Mouse (Mus musculus): ENCODE data around the gene Slc24a3.
A peak's percentile ranks its signal among the peaks of the same experiment; 100 is the strongest.

The Slc24a3 gene

DNA sequence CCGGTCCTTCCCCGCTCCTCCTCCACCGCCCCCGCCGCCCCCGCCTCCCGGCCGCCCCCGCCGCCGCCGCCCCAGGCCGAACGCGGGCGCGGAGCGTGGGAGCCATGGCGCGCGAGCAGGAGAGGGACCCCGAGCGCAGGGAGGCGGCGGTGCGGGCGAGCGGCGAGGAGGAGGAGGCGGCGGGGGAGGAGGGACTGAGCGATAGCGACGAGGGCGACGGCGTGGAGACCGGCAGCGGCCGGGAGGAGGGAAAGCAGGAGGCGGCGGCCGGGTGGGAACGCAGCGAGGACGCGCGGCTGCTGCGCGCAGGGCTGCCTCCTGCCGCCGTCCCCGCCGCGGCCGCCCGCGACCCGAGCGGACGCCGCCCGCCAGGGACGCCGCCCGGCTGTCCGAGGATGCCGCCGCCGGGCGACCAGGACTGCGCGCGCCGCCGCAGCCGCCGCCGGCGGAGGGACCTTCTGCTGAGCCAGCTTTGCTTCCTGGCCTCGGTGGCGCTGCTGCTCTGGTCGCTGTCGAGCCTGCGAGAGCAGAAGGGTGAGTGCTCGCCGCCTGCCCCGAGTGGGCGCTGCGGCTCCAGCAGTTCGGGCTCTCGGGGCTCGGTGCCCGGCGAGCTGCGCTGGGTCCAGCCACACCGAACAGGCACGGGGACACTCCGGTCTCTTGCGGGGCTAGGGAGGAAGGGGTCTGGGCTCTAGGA, at the start of gene Slc24a3:
Slc24a3 (plus strand) TSS at position 91 of the 697 bp plus-strand sequence.
- peak; percentile 81 for DNase-seq (ENCODE audit: low spot score)

DNA sequence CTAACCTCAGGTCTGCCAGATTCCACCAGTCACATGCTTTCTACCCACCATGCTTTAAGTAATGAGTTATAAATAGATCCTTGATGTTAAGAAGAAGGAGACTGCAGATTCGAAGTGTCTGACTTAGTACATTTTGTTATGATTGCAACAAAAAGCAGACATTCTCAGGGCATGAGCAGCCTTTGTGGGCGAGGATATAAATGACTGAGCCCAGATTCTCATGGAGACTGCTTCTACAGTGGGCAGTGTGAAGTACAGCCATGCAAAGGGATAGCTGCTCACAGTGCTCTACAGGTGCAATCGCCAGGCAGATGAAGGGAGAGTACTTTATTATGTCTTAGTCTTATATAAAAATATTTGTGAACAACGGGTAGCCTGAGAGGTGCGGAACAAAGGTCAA, 49.8 kb upstream of the Slc24a3 start:
- DNase-seq (ENCODE audit: low spot score): no peak

DNA sequence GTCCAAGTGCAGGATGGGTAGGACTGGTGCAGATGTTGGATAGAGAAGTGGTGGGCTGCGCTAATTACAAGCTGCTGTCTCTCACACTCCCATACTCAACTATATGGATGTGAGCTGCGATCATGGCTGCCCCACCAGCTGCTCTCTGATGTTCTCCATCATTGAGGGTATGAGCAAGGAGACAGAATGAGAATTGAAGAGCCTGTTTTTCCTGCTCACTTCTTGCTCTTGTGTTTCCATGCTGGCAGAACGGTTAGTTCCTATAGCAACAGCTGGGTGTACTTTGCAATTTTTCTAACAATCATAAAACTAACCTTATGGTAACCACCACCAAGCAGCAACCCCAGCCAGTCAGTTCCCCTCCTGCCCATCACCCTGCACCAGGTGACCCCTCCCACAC, 39.8 kb upstream of the Slc24a3 start:
- DNase-seq (ENCODE audit: low spot score): no peak

DNA sequence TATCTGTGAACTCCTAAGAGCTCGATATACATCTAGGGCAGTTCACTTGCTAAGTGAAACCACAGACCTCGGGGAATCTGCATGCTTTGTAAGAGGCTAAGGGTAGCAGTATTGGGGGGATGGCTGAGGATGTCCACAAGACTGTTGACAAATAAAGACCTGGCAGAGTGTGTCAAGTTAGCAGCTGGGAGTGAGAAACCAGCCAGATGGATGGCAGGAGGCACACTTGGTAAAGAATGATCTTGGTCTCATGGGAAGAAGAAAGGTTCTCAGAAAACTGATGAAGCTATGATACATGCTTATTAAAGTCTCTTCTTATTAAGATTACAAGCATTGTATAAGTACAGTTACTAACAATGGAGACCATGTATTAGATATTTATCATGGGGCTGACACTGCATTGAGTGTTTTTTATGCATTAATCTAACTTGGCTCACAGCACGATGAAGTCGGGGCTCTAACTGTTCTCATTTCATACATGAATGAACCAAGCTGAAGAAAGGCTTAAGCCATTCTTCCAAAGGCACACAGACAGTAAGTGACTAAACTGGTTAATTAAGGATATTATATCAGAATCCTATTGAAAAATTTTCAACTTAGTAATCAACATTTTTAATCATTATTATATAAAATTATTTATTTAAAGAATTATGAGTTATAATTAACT, 30.8 kb upstream of the Slc24a3 start:
- no peak for DNase-seq (ENCODE audit: low spot score)

DNA sequence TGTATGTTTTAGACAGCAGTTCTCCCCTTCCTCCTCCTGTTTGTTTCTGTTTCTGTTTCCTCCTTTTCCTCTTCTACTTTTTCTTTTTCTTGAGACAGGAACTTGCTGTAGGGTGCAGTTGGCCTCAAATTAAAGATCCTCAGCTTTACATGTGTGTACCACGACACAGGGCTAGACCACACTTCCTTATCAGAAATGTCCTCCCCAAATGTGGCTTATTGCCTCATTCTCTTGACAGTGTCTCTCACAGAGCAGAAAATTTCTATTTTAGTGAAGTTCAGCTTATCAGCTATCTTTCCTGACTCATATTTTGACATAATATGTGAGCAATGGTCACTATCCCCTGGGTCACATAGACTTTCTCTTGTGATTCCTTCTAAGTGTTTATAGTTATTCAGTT, 17.1 kb upstream of the Slc24a3 start:
- DNase-seq (ENCODE audit: low spot score): no peak

DNA sequence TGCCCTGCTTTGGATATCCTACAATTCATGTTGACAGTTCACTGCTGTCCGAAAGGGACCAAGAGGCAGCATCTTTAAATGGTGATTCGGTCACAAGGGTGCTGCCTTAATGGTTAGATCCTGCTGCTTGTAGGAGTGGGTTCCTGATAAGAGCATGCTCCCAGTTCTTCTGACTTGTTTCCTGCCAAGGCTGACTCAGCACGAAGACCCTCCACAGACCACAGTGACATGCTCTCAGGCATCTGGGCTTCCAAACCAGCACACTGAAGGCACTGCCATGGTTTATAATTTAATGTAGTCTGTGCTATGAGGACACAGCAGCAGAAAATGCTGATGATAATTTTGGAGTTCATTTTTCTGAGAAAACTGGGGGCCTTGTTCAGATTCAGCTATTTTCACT, 16.7 kb upstream of the Slc24a3 start:
- DNase-seq (ENCODE audit: low spot score): no peak

DNA sequence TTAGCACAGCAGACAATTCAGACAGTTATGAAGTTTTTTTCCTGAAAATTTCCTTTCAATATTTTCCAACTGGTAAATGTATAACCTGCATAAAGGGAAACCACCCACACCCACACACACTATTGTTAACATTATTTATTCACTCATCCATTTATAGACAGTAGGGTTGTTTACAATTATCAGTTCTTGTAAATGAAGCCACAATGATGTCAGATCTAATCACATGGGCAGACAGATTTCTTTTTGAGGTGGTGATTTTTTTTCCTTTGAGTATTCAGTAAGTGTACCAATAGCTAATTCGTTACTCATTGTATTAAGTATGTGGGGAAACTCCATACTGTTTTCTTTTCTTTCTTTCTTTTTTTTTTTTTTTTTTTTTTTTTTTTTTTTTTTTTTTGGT, 15.3 kb upstream of the Slc24a3 start:
- DNase-seq (ENCODE audit: low spot score): no peak

DNA sequence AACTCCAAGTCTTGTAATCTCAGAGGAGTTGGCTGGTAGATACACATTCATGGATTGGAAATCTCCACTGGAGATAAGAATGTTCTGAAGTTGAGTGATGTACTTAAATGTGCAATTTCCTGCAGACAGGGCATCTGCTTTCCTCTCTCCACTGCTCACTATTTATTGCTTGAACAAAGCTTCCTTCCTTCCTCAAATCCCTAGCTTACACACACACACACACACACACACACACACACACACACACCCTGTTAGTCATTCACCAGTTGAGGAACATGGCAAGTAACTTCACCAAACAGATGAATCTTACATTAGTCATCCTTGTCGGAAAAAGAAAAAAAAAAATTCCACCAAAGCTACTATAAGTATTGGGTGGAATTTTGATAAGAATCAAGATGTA, 8.6 kb upstream of the Slc24a3 start:
- no peak for DNase-seq (ENCODE audit: low spot score)

DNA sequence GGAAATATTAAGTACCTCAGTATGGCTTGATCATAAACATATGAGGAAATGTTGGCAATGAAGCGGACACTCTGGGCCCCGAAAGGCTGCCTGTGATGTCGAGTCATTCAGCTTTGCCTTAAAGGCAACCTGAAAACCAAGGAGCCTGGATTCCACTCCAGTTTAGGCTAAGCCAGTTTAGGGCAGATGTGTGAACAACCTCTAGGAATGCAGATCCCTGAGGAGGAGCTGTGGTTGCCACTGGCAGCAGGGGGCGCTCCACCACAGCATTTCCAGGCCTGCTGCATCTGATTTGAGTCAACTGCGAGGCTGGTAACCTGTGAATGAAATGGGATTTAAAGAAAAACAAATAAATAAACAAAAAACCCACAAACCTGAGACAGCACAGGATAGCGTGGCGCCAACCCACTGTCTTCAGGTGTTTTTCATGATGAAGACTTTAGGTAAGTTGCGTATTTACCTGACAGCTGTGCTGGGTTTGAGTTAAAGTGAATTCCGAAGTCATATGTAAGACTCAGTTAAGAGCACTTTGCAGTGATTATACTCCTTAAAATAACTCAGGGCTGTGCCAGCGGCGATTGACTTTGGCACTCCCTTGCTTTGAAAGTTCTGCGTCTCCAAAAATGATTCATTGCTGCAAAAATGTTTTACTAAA, 6.4 kb upstream of the Slc24a3 start:
- peak; percentile 85 for DNase-seq (ENCODE audit: low spot score)

DNA sequence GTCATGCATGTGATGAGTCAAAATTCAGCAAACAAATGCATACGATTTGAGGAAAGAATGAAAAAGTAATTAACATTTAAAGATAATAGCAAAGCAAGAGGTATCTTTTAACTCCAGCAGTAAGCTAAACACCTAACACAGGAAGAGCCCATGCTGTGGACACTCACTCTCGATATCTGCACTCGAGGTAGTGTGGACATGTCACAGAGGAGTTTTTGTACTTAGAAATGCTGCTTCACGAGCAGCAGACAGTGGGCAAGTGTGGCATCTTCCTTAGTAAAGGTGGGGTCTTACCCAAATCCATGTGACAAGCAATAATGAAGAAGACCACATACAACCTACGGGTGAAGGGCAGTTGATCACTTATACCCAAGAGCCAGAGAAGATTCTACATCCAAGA, 3.5 kb upstream of the Slc24a3 start:
- DNase-seq (ENCODE audit: low spot score): no peak

DNA sequence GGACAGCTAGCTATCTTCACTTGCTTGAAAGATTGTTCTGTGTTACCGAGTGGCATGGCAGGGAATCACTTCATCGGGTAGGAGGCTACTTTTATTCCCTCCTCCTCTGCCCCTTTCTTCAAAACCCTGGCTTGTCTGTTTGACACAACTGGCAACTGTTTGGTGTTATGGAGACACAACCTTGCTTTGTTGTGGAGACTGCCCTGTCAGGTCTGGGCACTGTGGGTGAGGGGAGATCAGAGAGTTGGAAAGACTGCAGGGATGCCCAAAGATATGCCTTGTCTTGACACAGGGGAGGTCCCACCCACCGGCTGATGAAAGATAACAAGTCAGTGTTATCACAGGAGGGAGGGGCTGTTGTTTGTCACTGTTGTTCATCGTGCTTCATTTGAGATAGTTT, 3.0 kb upstream of the Slc24a3 start:
- DNase-seq (ENCODE audit: low spot score): no peak

DNA sequence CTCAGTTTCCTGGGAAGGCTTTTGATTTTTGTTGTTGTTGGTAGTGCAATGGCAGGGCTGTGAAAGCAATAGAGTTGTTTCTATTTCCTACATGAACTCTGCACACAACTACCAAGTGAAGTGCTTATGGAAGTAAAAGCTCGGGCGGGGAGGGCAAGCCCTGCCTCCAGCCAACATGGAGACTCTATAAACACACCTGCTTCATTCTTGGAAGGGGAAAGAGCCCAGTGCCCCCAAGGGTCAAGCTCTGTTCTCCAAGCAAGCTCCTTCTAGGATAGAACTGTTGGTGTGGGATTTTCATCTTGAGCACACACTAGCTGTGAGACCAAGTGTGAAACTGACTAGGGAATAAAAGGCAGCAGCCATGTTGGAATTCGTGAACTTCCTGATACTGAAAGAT, 2.5 kb upstream of the Slc24a3 start:
- DNase-seq (ENCODE audit: low spot score): no peak

DNA sequence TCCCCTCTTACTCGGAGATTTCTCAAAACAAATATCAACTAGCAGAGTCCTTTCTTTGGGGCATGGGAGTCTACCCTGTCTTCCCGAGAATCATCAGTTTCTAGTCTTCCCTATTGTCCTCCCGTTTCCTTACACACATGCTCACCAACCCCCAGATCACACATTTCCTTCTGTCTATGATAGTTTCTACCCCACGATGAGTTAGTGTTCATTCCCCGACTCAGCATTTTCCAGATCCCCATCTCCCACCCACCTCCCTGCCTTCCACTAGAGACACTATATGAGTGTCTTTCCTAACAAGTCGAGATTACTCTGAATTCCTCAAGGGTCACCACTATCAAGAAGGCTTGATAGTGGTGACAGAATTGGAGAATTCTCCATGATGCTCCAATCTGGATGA, 1.7 kb upstream of the Slc24a3 start:
- no peak for DNase-seq (ENCODE audit: low spot score)

DNA sequence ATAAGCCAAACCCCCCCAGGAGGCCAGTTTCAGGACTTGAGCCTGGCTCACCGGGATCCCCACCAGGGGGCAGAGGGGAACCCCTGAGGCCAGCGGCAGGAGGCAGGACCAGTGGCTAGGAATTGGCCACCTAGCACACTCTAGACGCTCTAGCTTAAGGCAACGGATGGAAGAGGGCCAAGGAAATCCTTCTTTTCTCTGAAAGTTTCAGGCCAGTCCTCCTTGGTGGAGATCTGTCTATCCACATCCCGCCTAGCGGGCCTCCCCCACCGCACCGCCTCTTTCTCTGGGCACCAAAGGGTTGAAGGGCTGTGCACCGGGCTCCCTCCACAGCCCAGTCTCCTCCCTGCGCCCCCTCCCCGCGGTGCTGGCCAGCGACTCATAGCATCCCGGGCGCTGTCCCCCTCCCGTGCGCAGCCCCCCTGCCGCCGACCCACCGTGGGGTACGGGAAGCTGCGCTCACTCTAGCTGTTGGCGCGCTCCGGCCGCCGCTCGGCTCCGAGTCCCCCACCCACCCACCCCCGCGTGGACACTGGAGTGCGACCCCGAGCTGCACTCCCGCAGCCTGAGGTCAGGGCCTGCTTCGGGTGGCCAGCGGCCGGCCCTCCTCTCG, 397 bp upstream of the Slc24a3 start:
- DNase-seq (ENCODE audit: low spot score): peak; percentile 76

DNA sequence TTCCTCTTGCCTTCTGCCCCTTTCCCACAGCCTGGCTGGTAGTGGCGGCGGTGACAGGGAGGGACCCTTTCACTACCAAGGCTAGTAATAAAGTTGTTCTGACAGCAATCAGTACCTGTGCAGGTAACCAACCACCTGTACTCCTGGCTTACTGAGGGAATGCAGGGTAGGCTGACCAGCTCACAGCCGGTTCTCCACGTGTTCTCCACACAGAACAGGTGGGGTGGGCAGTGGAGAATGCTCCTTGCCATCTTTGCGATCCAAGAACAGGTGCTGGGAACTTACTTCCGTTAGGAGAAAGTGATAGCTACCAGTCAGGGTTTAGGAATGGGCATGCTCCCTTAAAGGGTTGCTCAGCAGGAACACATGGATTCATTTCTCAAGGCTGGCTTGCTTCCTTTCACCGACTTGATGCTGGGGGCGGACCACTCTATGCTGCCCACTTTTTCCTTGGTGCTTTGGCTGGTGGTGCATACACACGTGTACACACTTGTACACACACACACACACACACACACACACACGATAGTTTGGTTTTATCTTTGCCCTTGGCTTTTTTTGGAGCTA, 934 bp downstream of the Slc24a3 start:
- DNase-seq (ENCODE audit: low spot score): no peak

DNA sequence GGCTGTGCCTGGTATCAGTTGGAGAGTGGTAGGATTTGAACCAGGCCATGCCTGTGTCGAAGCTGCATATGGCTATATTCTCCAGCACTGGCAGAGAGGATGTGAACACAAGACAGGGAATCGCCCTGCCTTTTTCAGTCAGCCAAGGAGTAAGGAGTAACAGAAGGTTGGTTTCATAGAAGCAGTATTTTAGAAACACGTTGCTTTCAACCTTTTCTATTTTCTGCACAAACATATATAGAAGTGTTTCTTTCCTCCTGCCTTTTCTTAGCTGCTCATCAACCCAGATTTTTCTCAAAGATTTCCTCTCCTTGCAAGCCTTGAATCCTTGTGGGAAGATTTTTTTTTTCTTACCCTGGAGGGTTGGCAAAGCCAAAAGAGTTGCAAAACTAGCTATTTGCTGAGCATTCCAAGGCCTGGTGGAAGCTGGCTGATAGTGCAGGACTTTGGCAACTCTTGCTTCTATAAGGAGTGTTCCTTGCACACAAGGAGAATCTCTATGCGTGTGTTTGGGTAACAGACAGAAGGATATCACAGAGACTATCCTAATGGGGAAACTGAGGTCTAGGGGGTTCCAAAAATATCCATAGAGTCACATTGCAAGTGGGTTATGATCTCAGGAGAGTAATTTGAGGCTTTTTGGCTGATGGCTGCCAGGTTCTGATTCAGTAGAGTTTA, 5.6 kb downstream of the Slc24a3 start:
- no peak for DNase-seq (ENCODE audit: low spot score)

DNA sequence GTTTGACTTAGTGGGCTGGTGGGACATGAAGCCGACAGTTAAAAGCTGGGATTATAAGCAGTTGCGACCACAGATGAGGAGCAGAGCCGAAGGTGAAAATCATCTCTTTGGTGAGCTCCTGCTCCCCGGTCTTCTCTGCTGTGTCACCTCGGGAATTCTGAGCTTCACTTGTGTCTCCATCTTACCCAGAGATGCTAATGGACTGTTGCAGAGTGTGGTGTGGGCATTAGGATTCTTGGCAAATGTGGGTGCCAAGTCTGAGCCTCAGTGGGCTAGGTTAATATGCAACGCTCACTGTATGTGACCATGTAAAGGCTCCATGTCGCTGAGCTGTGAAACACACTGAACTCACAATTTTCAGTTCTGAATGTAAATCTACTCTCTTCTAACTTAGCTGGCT, 7.5 kb downstream of the Slc24a3 start:
- no peak for DNase-seq (ENCODE audit: low spot score)

DNA sequence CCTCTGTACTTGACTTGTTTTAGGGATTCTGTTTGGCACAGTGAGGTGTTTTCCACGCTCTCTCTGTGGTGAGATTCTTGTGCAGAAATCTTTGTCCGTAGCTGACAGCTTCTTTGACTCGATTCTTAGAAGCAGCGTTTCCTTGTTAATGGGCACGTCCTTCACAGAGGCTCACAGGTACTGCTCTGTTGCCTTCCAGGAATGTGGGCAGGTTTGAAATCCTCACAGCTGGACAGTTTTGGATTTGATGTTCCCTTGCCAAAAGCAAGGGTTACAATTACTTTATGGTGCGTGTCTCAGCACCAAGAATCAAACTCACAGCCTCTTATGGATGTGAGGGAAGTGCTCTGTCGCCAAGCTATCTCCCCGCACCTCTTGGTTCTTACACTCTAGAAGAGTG, 14.9 kb downstream of the Slc24a3 start:
- DNase-seq (ENCODE audit: low spot score): no peak

DNA sequence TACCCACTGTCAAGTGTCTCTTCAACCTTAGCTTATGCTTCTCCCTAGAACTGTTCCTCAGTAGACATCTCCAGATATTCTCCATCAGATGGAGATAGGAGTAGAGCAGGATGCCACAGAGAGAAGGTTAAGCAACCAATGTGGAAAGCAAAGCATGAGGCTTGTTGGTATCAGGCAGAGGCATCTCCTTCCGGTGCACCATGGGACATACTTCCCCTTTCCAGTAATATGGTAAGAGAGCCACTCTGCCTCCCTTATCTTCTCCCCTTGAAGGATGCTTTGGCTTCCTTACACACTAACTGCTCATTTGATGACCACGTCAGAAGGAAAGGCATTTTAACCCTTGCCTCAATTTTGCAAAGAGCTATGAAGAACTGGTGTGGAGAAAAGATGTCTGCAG, 21.3 kb downstream of the Slc24a3 start:
- no peak for DNase-seq (ENCODE audit: low spot score)

DNA sequence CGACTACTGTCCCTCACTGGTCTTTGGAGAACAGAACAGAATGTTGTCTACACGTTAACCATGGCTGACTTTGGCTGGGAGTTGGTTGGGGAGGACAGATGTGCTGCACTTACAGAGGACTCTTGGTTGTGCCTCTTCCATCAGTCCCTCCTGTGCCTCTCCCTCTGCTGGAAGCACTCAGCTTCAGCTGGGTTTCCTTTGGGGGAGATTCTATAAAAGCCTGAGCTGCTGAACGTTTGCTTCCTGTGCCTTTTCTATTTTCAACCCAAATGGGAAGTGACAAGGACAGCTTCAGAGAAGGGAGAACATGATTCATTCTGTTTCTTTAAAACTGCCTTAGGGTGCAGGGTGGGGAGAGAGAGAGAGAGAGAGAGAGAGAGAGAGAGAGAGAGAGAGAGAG, 28.5 kb downstream of the Slc24a3 start:
- no peak for DNase-seq (ENCODE audit: low spot score)

DNA sequence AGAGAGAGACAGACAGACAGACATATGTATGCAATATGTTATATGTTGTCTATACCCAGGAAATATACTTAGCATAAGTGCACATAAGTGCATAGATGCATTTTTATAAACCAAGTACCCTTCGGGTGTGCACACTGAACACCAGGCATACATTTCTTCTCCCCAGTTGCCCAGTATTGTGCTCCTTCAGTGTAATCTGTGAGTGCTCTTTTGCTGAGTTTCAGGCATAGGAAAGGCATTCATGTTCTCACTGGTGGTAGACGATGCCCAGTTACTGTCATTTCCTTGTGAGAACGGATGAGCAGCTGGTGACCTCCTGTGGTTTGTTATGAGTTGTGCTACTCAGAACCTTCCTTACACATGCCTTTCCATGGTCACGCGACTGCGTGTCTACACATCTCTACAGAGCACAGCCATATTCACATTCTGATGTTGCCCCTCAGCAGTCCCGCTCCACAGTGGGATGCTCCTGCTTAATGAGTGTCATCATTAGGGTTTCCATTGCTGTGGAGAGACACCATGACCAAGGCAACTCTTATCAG, 29.0 kb downstream of the Slc24a3 start:
- DNase-seq (ENCODE audit: low spot score): no peak

DNA sequence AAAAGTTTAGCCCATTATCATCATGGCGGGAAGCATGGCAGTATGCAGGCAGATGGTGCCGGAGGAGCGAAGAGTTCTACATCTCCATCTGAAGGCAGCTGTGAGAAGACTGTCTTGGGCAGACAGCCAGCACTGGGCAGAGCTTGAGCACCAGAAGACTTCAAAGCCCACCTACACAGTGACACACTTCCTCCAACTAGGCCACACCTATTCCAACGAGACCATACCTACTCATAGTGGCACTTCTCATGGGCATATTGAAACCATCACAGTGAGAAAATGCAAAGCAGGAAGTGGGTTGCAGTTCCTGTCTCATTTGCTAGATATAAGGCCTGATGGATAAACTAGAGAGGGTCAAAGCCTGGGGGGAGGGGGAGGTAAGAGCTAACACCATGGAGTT, 29.5 kb downstream of the Slc24a3 start:
- no peak for DNase-seq (ENCODE audit: low spot score)

Data from retina, embryonic 14.5 days (tissue).